Mouse (Mus musculus) E14TG2a.4 (cell line): ENCODE measurements around the gene Fcer1g.
"Not testable (repeated sequence)": the region's sequence is repeated elsewhere in the genome, so short reads cannot be mapped to it uniquely, and the experiment has no call there.

Experiments
- CTCF ChIP-seq: conservative IDR thresholded peaks from 2 replicates; pipeline ENCODE4 v1.5.1; 2014; ENCODE audit warnings: low read length
- POU5F1 ChIP-seq: IDR thresholded peaks from 2 replicates; pipeline ENCODE4 v1.6.1; 2014; ENCODE audit warnings: low read length, borderline replicate concordance

- not testable (repeated sequence) for TF ChIP-seq CTCF, POU5F1
Measured at GRCm38 (mm10) chr1:171241952-171242351, 7.8 kb upstream of the Fcer1g start.
